Mouse (Mus musculus) embryonic fibroblast, embryonic 13.5 days (primary cell): ENCODE results near the gene Ptbp1.

ENCODE experiments used
- CTCF ChIP-seq: IDR thresholded peaks from 2 replicates; pipeline ENCODE4 v1.5.1; 2011; ENCODE audit warnings: mild to moderate bottlenecking, control low read depth, low read length, moderate library complexity, borderline replicate concordance; ENCODE audit not compliant: insufficient read depth
- POLR2A ChIP-seq: IDR thresholded peaks from 2 replicates; pipeline ENCODE4 v1.6.1; 2011; ENCODE audit warnings: low read depth, mild to moderate bottlenecking, control low read depth, low read length, moderate library complexity

DNA sequence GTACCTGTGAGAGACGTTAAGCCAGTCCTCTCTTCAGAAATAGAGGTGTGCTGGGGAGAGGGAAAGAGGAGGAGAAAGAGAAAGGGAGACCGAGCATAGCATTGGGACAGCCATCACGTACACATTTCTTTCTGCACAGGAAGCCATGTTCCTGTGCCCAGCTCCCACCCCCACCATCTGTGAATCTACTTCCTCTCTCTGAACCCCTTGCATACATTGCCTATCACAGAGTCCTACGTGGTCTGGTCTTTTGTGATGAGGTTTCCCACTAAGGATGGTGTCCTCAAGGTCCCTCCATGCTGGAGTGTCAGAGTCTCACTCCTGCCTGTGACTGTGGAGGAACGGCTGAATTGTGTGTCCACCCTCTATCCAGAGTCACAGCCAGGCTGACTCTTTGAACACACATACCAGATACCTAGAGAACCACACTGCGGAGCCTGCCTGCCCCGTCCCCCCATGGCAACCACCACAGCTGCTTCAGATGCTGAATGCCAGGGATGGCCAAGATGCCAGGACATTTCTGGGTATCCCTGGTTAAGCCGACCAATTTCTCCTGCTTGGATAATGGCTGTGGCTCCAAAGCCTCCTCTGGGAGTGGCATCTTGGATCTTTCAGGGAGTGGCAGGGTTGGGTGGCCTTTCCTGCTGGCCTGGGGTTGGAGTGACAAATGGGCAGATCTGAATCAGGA is 4.1 kb upstream of the Ptbp1 start:
- no peak for TF ChIP-seq POLR2A
- TF ChIP-seq CTCF, result no peak
